24 mouse cellular contexts compared by ENCODE assay signal in genomic region chr12:92137539-92137938, GRCm38 (mm10).
A peak's percentile ranks its signal among the peaks of the same experiment; 100 is the strongest.
DNase-seq lines count a peak whose midpoint lies in the region; ATAC-seq and TF ChIP-seq lines count a peak whose summit lies in the region.
"Had no signal": no experiment of that assay in that cellular context is flagged by ENCODE, and none has a peak within 500 bp of the region (broad histone marks: within the 10 kb centered on the region; RNA-seq: fewer than 3 reads in every experiment).

No protein-coding gene starts in this region.

- 0 out of 2 replicates have a peak overlapping the region, but pooled peaks have one; percentile 13 for H3K27ac ChIP-seq in cerebellum, adult 2 months (ENCODE audit: insufficient read depth, low read length)
- H3K27ac ChIP-seq in lung, embryonic 15.5 days: no peak overlapping the region
- no peak overlapping the region for H3K27ac ChIP-seq in lung, postnatal 0 days (ENCODE audit: low read length)
- H3K27ac ChIP-seq: embryonic facial prominence, embryonic 13.5 days; embryonic facial prominence, embryonic 15.5 days; forebrain, embryonic 10.5 days; forebrain, embryonic 12.5 days had no signal

- TF ChIP-seq CTCF in cerebellum, adult 2 months (IDR thresholded peaks at IDR 0.05; ENCODE audit: borderline replicate concordance, insufficient read depth, low read depth, low read length): no peak
- no peak for TF ChIP-seq CTCF in lung, postnatal 0 days (IDR thresholded peaks at IDR 0.05)

- no peaks in the 10 kb centered on the region for H3K36me3 ChIP-seq in lung, embryonic 15.5 days
- no peaks in the 10 kb centered on the region for H3K36me3 ChIP-seq in lung, postnatal 0 days (ENCODE audit: insufficient read depth, low read length)
- H3K36me3 ChIP-seq: embryonic facial prominence, embryonic 13.5 days; embryonic facial prominence, embryonic 15.5 days; forebrain, embryonic 10.5 days; forebrain, embryonic 12.5 days; G1E had no signal

- H3K27me3 ChIP-seq in cerebellum, adult 2 months (ENCODE audit: control insufficient read depth, insufficient read depth, low read length): no peaks in the 10 kb centered on the region
- no peaks in the 10 kb centered on the region for H3K27me3 ChIP-seq in lung, embryonic 15.5 days
- H3K27me3 ChIP-seq in lung, postnatal 0 days (replicated peaks; ENCODE audit: insufficient read depth, low read length): no peaks in the 10 kb centered on the region
- H3K27me3 ChIP-seq: CH12.LX; embryonic facial prominence, embryonic 13.5 days; embryonic facial prominence, embryonic 15.5 days; forebrain, embryonic 12.5 days had no signal

- TF ChIP-seq POLR2A in cerebellum, adult 2 months (IDR thresholded peaks at IDR 0.05; ENCODE audit: borderline replicate concordance, insufficient read depth, low read length): no peak

- H3K4me2 ChIP-seq in lung, embryonic 15.5 days: no peak overlapping the region
- no peak overlapping the region for H3K4me2 ChIP-seq in lung, postnatal 0 days (replicated peaks; ENCODE audit: low read depth, low read length)
- H3K4me2 ChIP-seq: embryonic facial prominence, embryonic 13.5 days; embryonic facial prominence, embryonic 15.5 days; forebrain, embryonic 12.5 days had no signal

- no peaks in the 10 kb centered on the region for H3K4me1 ChIP-seq in cerebellum, adult 2 months (ENCODE audit: control insufficient read depth, insufficient read depth, low read length)
- no peaks in the 10 kb centered on the region for H3K4me1 ChIP-seq in lung, embryonic 15.5 days
- no peaks in the 10 kb centered on the region for H3K4me1 ChIP-seq in lung, postnatal 0 days (ENCODE audit: insufficient read depth, low read depth, low read length)
- H3K4me1 ChIP-seq: embryonic facial prominence, embryonic 13.5 days; embryonic facial prominence, embryonic 15.5 days; forebrain, embryonic 10.5 days; forebrain, embryonic 12.5 days had no signal

- DNase-seq in cerebellum, adult 2 months: no peak
- no peak for DNase-seq in cerebellum, postnatal 10 days
- DNase-seq in lung, postnatal 10 days: no peak
- DNase-seq in lung, postnatal 0 days (ENCODE audit: low spot score): peak; percentile 68
- peak; percentile 10 for DNase-seq in lung, postnatal 36 days
- DNase-seq in urinary bladder, postnatal 14 days (ENCODE audit: low spot score): no peak
- DNase-seq: B cell, adult 2 months; cerebellum, adult 11 months; cerebellum, adult 18-20 months; cerebellum, adult 9-10 months; cerebellum, postnatal 14 days; cerebellum, postnatal 36 days; embryo, embryonic 11 days had no signal

- no peaks in the 10 kb centered on the region for H3K9me3 ChIP-seq in lung, embryonic 15.5 days
- H3K9me3 ChIP-seq in lung, postnatal 0 days (ENCODE audit: low read length): no peaks in the 10 kb centered on the region
- H3K9me3 ChIP-seq: embryonic facial prominence, embryonic 13.5 days; embryonic facial prominence, embryonic 15.5 days; forebrain, embryonic 10.5 days; forebrain, embryonic 12.5 days; G1E had no signal

- ATAC-seq in lung, embryonic 15.5 days (ENCODE audit: borderline replicate concordance, extremely low read depth, low FRiP score, low TSS enrichment): peak; percentile 70; the same call in 1 of the 2 replicates
- ATAC-seq in lung, postnatal 0 days: peak; percentile 86
- ATAC-seq: CD4-positive, CD25-positive, alpha-beta regulatory T cell, adult 4 months; forebrain, embryonic 14.5 days; forebrain, embryonic 16.5 days had no signal

- WGBS in cerebellum, adult 2 months: 72% methylated on average over 4 of the region's 4 CpGs
- WGBS in lung, embryonic 15.5 days: 45% methylated on average over 4 of the region's 4 CpGs
- 43% methylated on average over 4 of the region's 4 CpGs for WGBS in lung, postnatal 0 days

- no peak overlapping the region for H3K4me3 ChIP-seq in cerebellum, adult 2 months (replicated peaks; ENCODE audit: insufficient read depth, low read depth, low read length)
- H3K4me3 ChIP-seq in lung, embryonic 15.5 days: no peak overlapping the region
- no peak overlapping the region for H3K4me3 ChIP-seq in lung, postnatal 0 days (ENCODE audit: low read depth, low read length)
- H3K4me3 ChIP-seq: embryonic facial prominence, embryonic 13.5 days; embryonic facial prominence, embryonic 15.5 days; erythroblast, embryonic 14.5 days; forebrain, embryonic 10.5 days; forebrain, embryonic 12.5 days had no signal

- no peak overlapping the region for H3K9ac ChIP-seq in lung, embryonic 15.5 days
- H3K9ac ChIP-seq in lung, postnatal 0 days (replicated peaks; ENCODE audit: low read depth): no peak overlapping the region
- H3K9ac ChIP-seq: embryonic facial prominence, embryonic 13.5 days; embryonic facial prominence, embryonic 15.5 days; forebrain, embryonic 12.5 days had no signal

- peak; percentile 74 for TF ChIP-seq EP300 in lung, postnatal 0 days (IDR thresholded peaks at IDR 0.05)

Comparison
In these comparisons a context has a peak if more than half of its experiments do, and no peak if none do; other contexts are left out.
1. DNase-seq: peak in lung, postnatal 0 days (single experiment) and lung, postnatal 36 days (single experiment); none in cerebellum, adult 2 months (0 of 2), cerebellum, postnatal 10 days (0 of 2), lung, postnatal 10 days (single experiment) and urinary bladder, postnatal 14 days (single experiment).